Mouse (Mus musculus) left cerebral cortex, adult 8-10 months (tissue): ENCODE measurements at regions not wholly inside any gene's neighbourhood (a gene's known extent, or its start where the extent isn't known, plus 50 kb on each side); places are given as distances from the start of the nearest gene placed in this dataset.

Source experiments
- DNase-seq, 2 experiments: peaks; one replicate each; pipeline ENCODE4 v3.0.0; 2022; ENCODE audit warnings: low spot score in 2 of 2

DNA sequence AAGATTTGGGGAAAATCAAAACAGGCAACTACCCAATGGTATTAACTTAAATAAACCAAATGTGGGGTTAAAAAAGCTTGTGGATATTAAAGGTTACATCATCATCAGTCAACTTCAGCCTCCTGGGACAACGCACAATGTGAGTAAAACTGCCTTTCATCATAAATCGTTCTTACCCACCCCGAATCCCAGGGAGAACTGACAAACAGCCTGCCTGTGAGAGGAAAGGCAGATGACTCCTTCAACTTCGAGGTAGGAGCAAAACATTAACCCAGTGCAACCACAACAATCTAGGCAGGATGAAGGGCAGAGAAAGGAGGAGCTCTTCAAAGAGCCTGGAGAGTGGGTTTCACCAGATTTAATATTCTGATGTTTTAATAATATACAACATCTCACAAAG, 135.3 kb upstream of the Gm37988 start:
- no peak for DNase-seq

DNA sequence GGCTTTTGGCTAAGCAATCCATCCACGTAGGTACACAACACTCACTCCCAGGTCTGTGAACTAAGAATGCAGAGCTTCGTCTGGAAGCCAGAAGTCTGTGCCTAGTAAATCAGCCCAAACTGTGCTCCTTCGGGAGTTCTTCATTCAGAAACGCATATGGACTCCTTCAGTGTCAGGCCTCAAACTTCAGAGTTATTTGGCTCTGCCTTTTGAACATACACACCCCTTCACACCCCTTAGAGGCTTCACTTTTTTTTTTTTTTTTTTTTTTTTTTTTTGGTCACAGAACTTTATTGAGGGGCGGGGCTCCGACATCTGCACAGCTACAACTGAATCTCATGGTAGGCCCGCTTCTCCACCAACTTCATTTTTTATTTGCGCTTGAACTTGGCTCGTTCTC, 120.1 kb upstream of the Gm37988 start:
- DNase-seq = no peak

DNA sequence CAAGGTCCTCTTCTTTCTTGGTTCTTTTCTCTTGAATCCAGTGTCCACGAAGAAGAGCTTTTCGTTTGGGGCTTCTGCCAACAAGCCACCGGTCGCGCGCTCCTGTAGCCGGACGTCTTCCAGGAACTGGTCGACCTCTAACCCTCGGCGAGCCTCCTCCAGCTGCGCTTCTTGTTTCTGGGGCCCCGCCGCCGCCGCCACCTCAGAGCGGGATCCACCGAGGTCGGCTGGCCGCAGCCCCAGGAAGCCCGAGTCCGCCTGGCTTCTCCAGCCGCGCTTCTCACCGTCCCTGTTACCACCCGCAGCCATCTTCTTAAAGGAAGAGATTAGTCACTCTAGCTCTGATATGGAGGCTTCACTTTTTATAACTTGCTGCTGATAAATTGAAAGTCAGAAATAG, 118.6 kb upstream of the Gm37988 start:
- no peak for DNase-seq

DNA sequence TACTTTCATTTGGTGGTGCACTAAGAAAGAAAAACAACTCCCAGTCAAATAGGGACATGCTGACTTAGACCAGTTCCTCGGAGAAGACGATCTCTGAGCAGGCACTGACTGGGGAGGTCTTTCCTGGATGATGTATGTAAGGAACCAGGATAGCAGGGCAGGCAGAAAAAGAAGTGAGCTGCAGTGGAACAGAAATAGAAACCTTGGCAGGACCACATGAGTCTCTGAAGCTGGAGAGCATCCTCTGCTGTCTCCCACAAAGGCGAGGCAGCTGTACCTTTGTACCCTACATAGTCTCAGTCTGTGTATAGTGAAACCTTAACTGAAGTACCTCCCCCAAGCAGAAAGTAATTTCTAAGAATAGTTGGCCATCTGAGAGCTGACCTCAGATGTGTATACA, 104.4 kb upstream of the Gm37988 start:
- no peak for DNase-seq

DNA sequence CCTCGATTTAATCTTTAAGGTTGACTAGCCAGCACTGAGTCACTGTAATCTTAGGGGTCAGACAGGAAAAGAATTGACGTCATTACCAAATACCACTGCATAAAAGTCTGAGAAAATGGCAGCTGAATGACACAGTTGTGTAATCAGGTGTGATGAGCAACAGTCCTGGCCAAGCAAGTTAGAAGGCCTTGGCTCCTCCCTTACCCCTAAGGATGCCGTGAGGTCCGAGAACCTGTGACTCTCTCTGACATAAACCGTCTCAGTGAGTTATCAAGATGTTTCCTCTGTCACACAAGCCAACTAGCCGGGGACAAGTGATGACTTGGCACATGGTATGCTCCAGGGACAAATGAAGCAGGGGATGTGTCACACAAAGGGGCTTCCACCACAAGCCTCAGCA, 101.5 kb upstream of the Gm37988 start:
- DNase-seq = no peak

DNA sequence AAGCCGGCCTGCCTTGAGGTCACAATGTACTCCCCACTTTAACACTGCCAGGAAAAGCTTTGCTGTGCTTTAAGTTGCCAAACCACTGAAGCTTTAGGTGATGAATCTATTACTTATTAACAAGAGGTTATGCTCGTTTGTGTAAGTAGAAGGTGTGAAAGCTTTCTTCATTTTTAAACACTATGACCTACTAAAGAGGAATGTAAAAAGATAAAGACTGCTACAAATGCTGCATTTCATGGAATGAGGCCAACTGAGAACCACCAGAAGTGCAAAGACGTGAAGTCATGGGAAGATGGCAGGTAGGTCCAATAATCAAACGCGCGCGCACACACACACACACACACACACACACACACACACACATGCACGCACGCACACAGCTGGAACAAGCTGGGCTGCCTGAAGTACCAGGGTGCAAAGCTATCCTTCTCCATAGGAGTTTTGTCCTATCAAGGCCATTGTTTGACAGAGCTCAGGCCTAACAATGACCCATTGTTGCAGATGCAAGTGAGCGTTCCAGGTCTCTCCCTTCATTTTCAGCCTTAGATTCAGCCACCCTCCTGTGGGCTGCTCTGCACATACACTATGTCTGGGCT, 85.3 kb upstream of the Gm37988 start:
- DNase-seq = no peak
